Mouse (Mus musculus) forebrain, postnatal 0 days (tissue): ENCODE results near the gene Tktl1. TPM values are rescaled to one million over a fixed set of nuclear protein-coding genes. Genes with fewer than 3 reads are reported as not detected.

Experiments used
- ATAC-seq: fragments of 200-750 bp; cut with Nextera tagmentation; 2 replicates; pipeline ENCODE4 v1.8.0; 2017; ENCODE audit warnings: mild to moderate bottlenecking, moderate library complexity
- DNase-seq: peaks from one replicate; pipeline ENCODE4 v3.0.0-alpha.2; 2015
- H3K27ac ChIP-seq: fragments of 300-500 bp; sonication (generic); 2 replicates; pipeline ENCODE4 v1.5.1; 2014; ENCODE audit warnings: low read depth, mild to moderate bottlenecking, antibody characterized with exemption, low read length, moderate library complexity, mixed read lengths
- H3K27me3 ChIP-seq: fragments of 300-500 bp; sonication (generic); 2 replicates; pipeline ENCODE4 v1.6.1; 2014; ENCODE audit warnings: mild to moderate bottlenecking, low read length, mixed read lengths; ENCODE audit not compliant: insufficient read depth
- H3K36me3 ChIP-seq: fragments of 300-500 bp; sonication (generic); 2 replicates; pipeline ENCODE4 v1.6.1; 2014; ENCODE audit warnings: mild to moderate bottlenecking, moderate library complexity; ENCODE audit not compliant: insufficient read depth
- H3K4me1 ChIP-seq: fragments of 300-500 bp; sonication (generic); 2 replicates; pipeline ENCODE4 v1.6.1; 2014; ENCODE audit warnings: antibody characterized with exemption; ENCODE audit not compliant: insufficient read depth
- H3K4me2 ChIP-seq: fragments of 300-500 bp; sonication (generic); 2 replicates; pipeline ENCODE4 v1.6.1; 2014; ENCODE audit warnings: low read depth, mild to moderate bottlenecking, moderate library complexity
- H3K4me3 ChIP-seq: fragments of 300-500 bp; sonication (generic); 2 replicates; pipeline ENCODE4 v1.5.1; 2014; ENCODE audit warnings: low read depth, low read length, mixed read lengths
- H3K9ac ChIP-seq: fragments of 300-500 bp; sonication (generic); 2 replicates; pipeline ENCODE4 v1.6.1; 2014; ENCODE audit warnings: mild to moderate bottlenecking
- H3K9me3 ChIP-seq: fragments of 300-500 bp; sonication (generic); 2 replicates; pipeline ENCODE4 v1.6.1; 2016; ENCODE audit warnings: low read length
- CTCF ChIP-seq: sonication (generic); IDR thresholded peaks from 2 replicates; pipeline ENCODE4 v1.5.1; 2016; ENCODE audit warnings: antibody characterized with exemption, control low read depth, low read depth
- WGBS: fragments of 180-500 bp; shearing (Covaris S2); extraction: QIAGEN DNeasy Blood & Tissue Kit; methylation state at CpG from one replicate; pipeline ENCODE4 v1.1.7; 2014; 5-methylcytosine and 5-hydroxymethylcytosine counted together
- polyA plus RNA-seq: library from polyadenylated mRNA; unstranded; fragments of >200 nt; fragmentation: Nextera tagmentation; extraction: Ambion mirVana; gene quantifications from 2 replicates; pipeline ENCODE4 v1.2.1, GENCODE M21; 2015
- total RNA-seq: library from RNA; depleted of rRNA; stranded (reverse); fragments of >200 nt; gene quantifications from 2 replicates; pipeline ENCODE4 v1.2.3, GENCODE M21; 2014

The Tktl1 gene
- total and polyA plus RNA-seq, 2 experiments from 2014 or later = 0.06 TPM; not detected in 1

DNA sequence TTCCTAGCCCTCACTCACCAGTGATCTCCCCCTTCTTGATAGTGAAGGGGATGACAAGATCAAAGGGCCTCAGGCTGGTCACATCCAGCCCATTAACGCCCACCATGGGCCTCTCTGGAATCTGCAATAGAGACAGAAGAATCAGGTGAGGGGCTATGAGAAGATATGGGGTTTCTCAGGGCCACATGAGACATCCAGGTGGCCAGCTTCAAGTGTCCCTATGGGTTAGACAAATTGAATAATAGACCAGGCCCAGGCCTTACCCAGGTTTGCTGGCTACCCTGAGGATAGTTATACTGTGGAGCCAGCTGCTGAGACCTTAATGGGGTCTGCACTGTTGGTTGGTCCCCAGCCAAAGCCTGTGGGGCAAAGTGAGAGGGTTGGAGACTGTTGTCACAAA, 53.0 kb downstream of the Tktl1 start:
- peaks cover 78% of the 10 kb centered on the region for H3K36me3 ChIP-seq
- no peak for TF ChIP-seq CTCF
- H3K4me1 ChIP-seq = no peaks in the 10 kb centered on the region
- no peaks in the 10 kb centered on the region for H3K9me3 ChIP-seq
- H3K9ac ChIP-seq = no peak overlapping the region
- 54% methylated on average over 1 of the region's 1 CpGs for WGBS
- no peak overlapping the region for H3K4me3 ChIP-seq
- no peaks in the 10 kb centered on the region for H3K27me3 ChIP-seq
- H3K4me2 ChIP-seq = no peak overlapping the region
- H3K27ac ChIP-seq = no peak overlapping the region
- ATAC-seq (no peak), DNase-seq (no peak)

DNA sequence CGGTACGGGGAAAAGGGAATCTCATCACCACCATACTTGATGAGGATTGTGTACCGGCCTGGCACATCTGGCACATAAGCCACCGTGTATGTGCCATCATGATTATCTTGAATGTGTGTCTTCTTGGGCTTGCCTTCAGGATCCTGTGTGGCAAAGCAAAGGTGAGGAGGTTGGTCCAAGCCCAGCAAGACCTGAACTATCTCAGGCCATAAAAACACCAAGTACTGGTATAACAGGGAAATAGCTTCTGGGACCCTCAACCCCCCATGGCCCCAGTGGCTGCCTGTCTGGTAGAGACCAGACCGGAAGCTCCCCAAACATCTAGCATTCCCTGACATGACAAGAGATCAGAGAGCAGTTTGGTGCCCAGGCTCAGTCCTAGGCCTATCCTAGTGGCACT, 56.1 kb downstream of the Tktl1 start:
- Histone ChIP-seq H3K9ac (no peak overlapping the region), H3K4me3 (no peak overlapping the region), H3K27me3 (no peaks in the 10 kb centered on the region), H3K4me1 (no peaks in the 10 kb centered on the region), H3K36me3 (peaks cover 75% of the 10 kb centered on the region), H3K9me3 (no peaks in the 10 kb centered on the region), H3K27ac (no peak overlapping the region), H3K4me2 (no peak overlapping the region)
- no peak for DNase-seq
- ATAC-seq = no peak
- 91% methylated on average over 5 of the region's 5 CpGs for WGBS
- no peak for TF ChIP-seq CTCF

DNA sequence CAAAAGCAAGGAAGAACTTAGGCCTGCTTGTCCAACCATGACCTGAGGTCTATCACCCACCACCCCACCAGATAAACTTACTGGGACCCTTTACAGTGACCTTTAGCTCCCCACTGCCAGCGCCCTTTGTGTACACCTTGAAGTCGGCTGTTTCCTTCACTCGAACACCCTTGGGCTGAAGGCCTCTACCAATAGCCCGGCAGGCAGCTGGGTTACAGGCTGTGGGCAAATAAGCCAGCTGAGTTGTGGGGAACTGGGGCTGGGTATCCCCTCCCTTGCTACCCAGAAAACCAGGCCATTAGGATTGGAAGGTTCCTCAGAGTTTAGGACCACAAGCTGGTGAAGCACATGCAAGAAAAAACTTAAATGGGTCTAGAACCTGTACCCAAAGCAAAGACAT, 63.3 kb downstream of the Tktl1 start:
- whole genome bisulfite sequencing = 96% methylated on average over 4 of the region's 4 CpGs
- Histone ChIP-seq H3K4me3 (no peak overlapping the region), H3K27ac (no peak overlapping the region), H3K27me3 (no peaks in the 10 kb centered on the region), H3K4me1 (no peaks in the 10 kb centered on the region), H3K9ac (no peak overlapping the region), H3K9me3 (no peaks in the 10 kb centered on the region), H3K36me3 (peaks cover 51% of the 10 kb centered on the region), H3K4me2 (no peak overlapping the region)
- TF ChIP-seq CTCF = no peak
- ATAC-seq (no peak), DNase-seq (no peak)

DNA sequence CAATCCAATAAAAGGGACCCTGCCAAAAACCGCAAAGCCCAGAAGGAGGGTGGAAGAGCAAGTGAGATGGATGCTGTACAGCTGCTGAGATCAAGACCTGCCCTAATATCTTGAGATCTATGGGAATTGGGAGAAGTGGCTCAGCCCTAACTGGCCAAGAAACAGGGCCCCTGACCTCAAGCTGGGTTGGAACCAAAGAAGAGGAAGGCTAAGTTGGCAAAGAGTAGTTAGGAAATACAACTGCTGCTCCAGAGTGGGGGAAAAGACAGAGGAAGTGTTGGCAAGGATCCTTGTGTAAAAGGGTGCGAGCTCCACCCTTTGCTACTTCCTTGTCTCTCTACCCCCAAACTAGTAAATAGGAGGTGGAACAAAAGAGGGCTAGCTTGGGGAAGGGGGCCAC, 66.3 kb downstream of the Tktl1 start:
- H3K27me3 ChIP-seq = no peaks in the 10 kb centered on the region
- ATAC-seq = no peak
- H3K4me3 ChIP-seq = peak overlapping the region; percentile 52; the same call in 1 of the 2 replicates
- no peak for TF ChIP-seq CTCF
- WGBS = 87% methylated on average over 2 of the region's 2 CpGs
- H3K4me2 ChIP-seq = peak overlapping the region; percentile 61
- H3K9me3 ChIP-seq = no peaks in the 10 kb centered on the region
- 0 out of 2 replicates have a peak overlapping the region, but pooled peaks have one; percentile 77 for H3K9ac ChIP-seq
- no peaks in the 10 kb centered on the region for H3K4me1 ChIP-seq
- no peak overlapping the region for H3K27ac ChIP-seq
- peaks cover 32% of the 10 kb centered on the region for H3K36me3 ChIP-seq
- DNase-seq = no peak

DNA sequence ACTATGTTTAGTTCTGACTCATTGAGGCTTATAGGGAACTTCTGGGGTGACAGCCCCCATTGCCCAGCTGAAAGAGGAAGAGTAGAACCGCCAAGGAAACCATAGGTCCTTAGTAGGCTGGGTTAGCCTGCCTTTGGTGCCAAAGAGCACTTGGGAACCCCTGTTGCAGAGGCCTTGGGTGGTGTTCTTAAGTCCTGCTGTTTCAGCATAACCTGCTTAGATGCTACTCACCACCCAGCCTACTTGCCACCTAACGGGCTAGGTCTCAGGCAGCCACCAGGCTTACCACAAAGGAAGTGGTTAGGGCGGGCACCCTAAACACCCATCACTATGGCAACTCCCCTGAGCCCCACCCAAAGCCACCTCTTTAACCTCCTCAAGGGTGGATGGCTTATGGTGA, 66.7 kb downstream of the Tktl1 start:
- 54% methylated on average over 3 of the region's 3 CpGs for WGBS
- Histone ChIP-seq H3K4me1 (no peaks in the 10 kb centered on the region), H3K9me3 (no peaks in the 10 kb centered on the region), H3K36me3 (peaks cover 32% of the 10 kb centered on the region), H3K27ac (peak overlapping the region; percentile 92), H3K27me3 (no peaks in the 10 kb centered on the region), H3K9ac (peak overlapping the region; percentile 77), H3K4me2 (peak overlapping the region; percentile 61), H3K4me3 (peak overlapping the region; percentile 52)
- no peak for ATAC-seq
- TF ChIP-seq CTCF = no peak
- no peak for DNase-seq

DNA sequence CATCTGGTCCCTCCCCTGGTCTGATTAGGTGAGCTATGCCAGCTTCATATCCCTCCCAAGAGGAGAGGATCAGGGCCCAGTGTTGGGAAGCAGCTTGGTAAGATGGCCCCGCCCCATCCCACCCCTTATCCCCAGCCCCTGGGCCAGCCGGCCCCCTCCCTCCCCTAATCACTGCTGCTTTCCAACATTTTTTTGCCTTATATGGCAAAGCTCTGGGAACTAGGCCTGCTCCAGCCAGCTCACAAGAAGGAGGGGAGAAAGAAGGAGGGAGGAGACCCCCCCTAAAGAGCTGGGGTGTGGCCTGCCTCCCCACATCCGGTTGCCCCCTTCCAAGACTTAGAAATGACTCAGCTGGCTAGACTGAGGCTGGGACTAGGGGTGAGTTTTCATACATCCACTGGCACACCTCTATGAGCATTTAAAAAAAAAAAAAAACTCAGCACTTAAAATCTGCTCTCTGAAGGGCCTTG, 67.6 kb downstream of the Tktl1 start:
- peak; percentile 44 for ATAC-seq
- DNase-seq = peak; percentile 70
- Histone ChIP-seq H3K4me2 (peak overlapping the region; percentile 61), H3K9me3 (no peaks in the 10 kb centered on the region), H3K27ac (peak overlapping the region; percentile 92), H3K4me1 (no peaks in the 10 kb centered on the region), H3K4me3 (peak overlapping the region; percentile 52), H3K36me3 (peaks cover 24% of the 10 kb centered on the region), H3K27me3 (no peaks in the 10 kb centered on the region), H3K9ac (peak overlapping the region; percentile 77)
- TF ChIP-seq CTCF = no peak
- 42% methylated on average over 3 of the region's 3 CpGs for WGBS

DNA sequence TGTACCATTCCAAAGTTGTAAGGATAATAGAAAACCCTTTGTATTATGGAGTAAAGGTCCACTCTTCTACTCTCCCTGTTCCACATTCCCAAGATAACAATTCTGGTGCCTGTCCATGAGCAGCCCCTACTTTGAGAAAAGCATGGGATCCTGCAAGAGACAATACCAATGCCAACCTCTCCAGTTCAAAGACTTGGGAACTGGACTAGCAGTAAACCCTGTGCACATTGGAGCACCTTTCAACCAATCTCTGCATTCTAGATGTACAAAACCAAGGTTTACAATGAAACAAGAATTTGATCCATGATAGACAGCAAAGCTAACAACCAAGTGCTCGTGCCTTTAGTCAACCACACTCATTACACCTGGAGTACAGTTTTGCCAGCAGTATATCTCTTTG, 68.0 kb downstream of the Tktl1 start:
- H3K27ac ChIP-seq = peak overlapping the region; percentile 92
- H3K4me3 ChIP-seq = peak overlapping the region; percentile 52
- no peaks in the 10 kb centered on the region for H3K9me3 ChIP-seq
- TF ChIP-seq CTCF = no peak
- H3K4me1 ChIP-seq = no peaks in the 10 kb centered on the region
- 39% methylated on average over 1 of the region's 1 CpGs for WGBS
- peak overlapping the region; percentile 61 for H3K4me2 ChIP-seq
- DNase-seq (peak; percentile 12), ATAC-seq (no peak)
- H3K27me3 ChIP-seq = no peaks in the 10 kb centered on the region
- peaks cover 20% of the 10 kb centered on the region for H3K36me3 ChIP-seq
- H3K9ac ChIP-seq = peak overlapping the region; percentile 77
